Mouse (Mus musculus): ENCODE results near the gene Hhat.

DNA sequence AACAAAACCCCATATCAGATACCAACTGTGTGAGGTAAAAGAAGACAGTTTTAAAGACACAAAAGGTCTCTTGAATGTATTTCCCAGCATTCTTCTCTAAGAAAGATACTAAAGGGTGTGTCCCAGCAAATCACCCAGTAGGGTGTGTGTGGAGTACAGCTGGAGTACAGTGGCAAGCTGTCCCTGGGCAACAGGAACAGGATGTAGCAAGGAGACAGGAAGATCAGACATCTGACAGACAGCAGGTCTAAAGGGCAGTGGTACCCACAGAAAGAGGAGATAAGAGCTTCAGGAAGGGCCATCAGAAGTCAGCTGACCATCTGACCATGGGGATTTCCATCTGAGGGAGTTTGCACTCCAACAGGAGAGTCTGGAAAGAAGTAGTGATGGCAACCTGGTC is 185.7 kb downstream of the Hhat start:
- TF ChIP-seq CTCF (IDR thresholded peaks at IDR 0.05; ENCODE audit: low read depth) (no peak), EP300 (optimal IDR thresholded peaks at IDR 0.05) (no peak)

Measured in stomach, postnatal 0 days (tissue).